Mouse (Mus musculus) MEL (cell line): ENCODE measurements around the gene Lrrc3c. TPM values are rescaled to one million over a fixed set of nuclear protein-coding genes. Genes with fewer than 3 reads are reported as not detected.

ENCODE experiments used
- DNase-seq: peaks from one replicate; pipeline ENCODE4 v3.0.0; 2011; ENCODE audit warnings: low read depth, low spot score
- H3K27ac ChIP-seq: 2 replicates; pipeline ENCODE4 v1.5.1; 2012; ENCODE audit warnings: low read depth, mild to moderate bottlenecking, control low read depth, low read length, moderate library complexity; ENCODE audit not compliant: control insufficient read depth
- H3K27me3 ChIP-seq, 2 experiments: fragments of 150-350 bp in 1 of 2; sonication (generic) in 1 of 2; 2 replicates each; pipeline ENCODE4 v1.6.1; 2012; ENCODE audit warnings: low read length in 2 of 2, mild to moderate bottlenecking in 2 of 2, improper control_type of control experiment in 1 of 2, moderate library complexity in 1 of 2; ENCODE audit not compliant: insufficient read depth in 2 of 2, control insufficient read depth in 1 of 2
- H3K36me3 ChIP-seq, 2 experiments: 2 replicates each; pipeline ENCODE4 v1.6.1; 2012 to 2014; ENCODE audit warnings: low read length in 2 of 2, improper control_type of control experiment in 1 of 2, inconsistent platforms in 1 of 2, mild to moderate bottlenecking in 1 of 2; ENCODE audit not compliant: insufficient read depth in 2 of 2, control insufficient read depth in 1 of 2
- H3K4me1 ChIP-seq, 2 experiments: fragments of 150-350 bp in 1 of 2; sonication (generic) in 1 of 2; 2 replicates each; pipeline ENCODE4 v1.6.1; 2012; ENCODE audit warnings: low read length in 2 of 2, improper control_type of control experiment in 1 of 2, mild to moderate bottlenecking in 1 of 2; ENCODE audit not compliant: insufficient read depth in 2 of 2, control insufficient read depth in 1 of 2
- H3K4me3 ChIP-seq, 2 experiments: fragments of 150-350 bp in 1 of 2; sonication (generic) in 1 of 2; 2 replicates each; pipeline ENCODE4 v1.5.1; 2012; ENCODE audit warnings: low read depth in 2 of 2, low read length in 2 of 2, mild to moderate bottlenecking in 2 of 2, moderate library complexity in 2 of 2, control low read depth in 1 of 2, improper control_type of control experiment in 1 of 2; ENCODE audit not compliant: control insufficient read depth in 1 of 2, insufficient read depth in 1 of 2
- H3K79me2 ChIP-seq: 2 replicates; pipeline ENCODE4 v1.6.1; 2012; ENCODE audit warnings: mild to moderate bottlenecking, low read length, moderate library complexity; ENCODE audit not compliant: control insufficient read depth, poor library complexity, insufficient read depth
- H3K9ac ChIP-seq: 2 replicates; pipeline ENCODE4 v1.6.1; 2012; ENCODE audit warnings: low read depth, mild to moderate bottlenecking, control low read depth, low read length, moderate library complexity; ENCODE audit not compliant: control insufficient read depth, poor library complexity, severe bottlenecking
- H3K9me3 ChIP-seq: fragments of 150-350 bp; sonication (generic); replicated peaks from 2 replicates; pipeline ENCODE4 v1.6.1; 2012; ENCODE audit warnings: mild to moderate bottlenecking, low read length, improper control_type of control experiment, moderate library complexity; ENCODE audit not compliant: insufficient read depth
- BHLHE40 ChIP-seq: IDR thresholded peaks from 2 replicates; pipeline ENCODE4 v1.6.1; 2012; ENCODE audit warnings: low read depth, mild to moderate bottlenecking, inconsistent platforms, low read length, improper control_type of control experiment, borderline replicate concordance
- CHD1 ChIP-seq: IDR thresholded peaks from 2 replicates; pipeline ENCODE4 v1.6.1; 2012; ENCODE audit warnings: low read depth, mild to moderate bottlenecking, inconsistent platforms, low read length, improper control_type of control experiment
- CHD2 ChIP-seq: IDR thresholded peaks from 2 replicates; pipeline ENCODE4 v1.6.1; 2011; ENCODE audit warnings: low read length, improper control_type of control experiment
- CTCF ChIP-seq, 3 experiments: IDR thresholded peaks in 2 of 3; conservative IDR thresholded peaks in 1 of 3; 2 replicates each; pipeline ENCODE4 v1.5.1; 2011 to 2012; ENCODE audit warnings: low read length in 3 of 3, low read depth in 2 of 3, mild to moderate bottlenecking in 2 of 3, improper control_type of control experiment in 1 of 3, inconsistent platforms in 1 of 3, mixed read lengths in 1 of 3, moderate library complexity in 1 of 3; ENCODE audit not compliant: control insufficient read depth in 1 of 3, insufficient read depth in 1 of 3, poor library complexity in 1 of 3, severe bottlenecking in 1 of 3
- ELF1 ChIP-seq: IDR thresholded peaks from 2 replicates; pipeline ENCODE4 v1.6.1; 2014; ENCODE audit warnings: low read depth, mild to moderate bottlenecking, inconsistent platforms, low read length, improper control_type of control experiment, moderate library complexity
- EP300 ChIP-seq, 2 experiments: IDR thresholded peaks; 2 replicates each; pipeline ENCODE4 v1.6.1; 2011; ENCODE audit warnings: improper control_type of control experiment in 2 of 2, low read length in 2 of 2, low read depth in 1 of 2, mild to moderate bottlenecking in 1 of 2
- ETS1 ChIP-seq: IDR thresholded peaks from 2 replicates; pipeline ENCODE4 v1.6.1; 2012; ENCODE audit warnings: low read depth, mild to moderate bottlenecking, inconsistent platforms, low read length, improper control_type of control experiment, moderate library complexity
- GABPA ChIP-seq: IDR thresholded peaks from 2 replicates; pipeline ENCODE4 v1.6.1; 2012; ENCODE audit warnings: low read depth, mild to moderate bottlenecking, inconsistent platforms, low read length, improper control_type of control experiment, moderate library complexity
- GATA1 ChIP-seq: IDR thresholded peaks from 2 replicates; pipeline ENCODE4 v1.6.1; 2011; ENCODE audit warnings: low read depth, low read length, improper control_type of control experiment
- HCFC1 ChIP-seq: IDR thresholded peaks from 2 replicates; pipeline ENCODE4 v1.6.1; 2012; ENCODE audit warnings: low read depth, mild to moderate bottlenecking, inconsistent platforms, low read length, improper control_type of control experiment, moderate library complexity
- JUND ChIP-seq: IDR thresholded peaks from 2 replicates; pipeline ENCODE4 v1.6.1; 2011; ENCODE audit warnings: low read depth, mild to moderate bottlenecking, improper control_type of control experiment, low read length
- MAFK ChIP-seq: IDR thresholded peaks from 2 replicates; pipeline ENCODE4 v1.6.1; 2011; ENCODE audit warnings: low read depth, mild to moderate bottlenecking, low read length, improper control_type of control experiment, borderline replicate concordance
- MAX ChIP-seq: IDR thresholded peaks from 2 replicates; pipeline ENCODE4 v1.6.1; 2011; ENCODE audit warnings: low read length, improper control_type of control experiment
- MEF2A ChIP-seq: IDR thresholded peaks from 2 replicates; pipeline ENCODE4 v1.6.1; 2014; ENCODE audit warnings: low read depth, mild to moderate bottlenecking, inconsistent platforms, low read length, improper control_type of control experiment; ENCODE audit not compliant: poor library complexity, insufficient replicate concordance, severe bottlenecking; ENCODE audit errors: extremely low read depth
- MXI1 ChIP-seq: IDR thresholded peaks from 2 replicates; pipeline ENCODE4 v1.6.1; 2011; ENCODE audit warnings: mild to moderate bottlenecking, low read depth, low read length, improper control_type of control experiment
- MYB ChIP-seq: IDR thresholded peaks from 2 replicates; pipeline ENCODE4 v1.6.1; 2011; ENCODE audit warnings: mild to moderate bottlenecking, low read depth, low read length, improper control_type of control experiment
- MYC ChIP-seq: IDR thresholded peaks from 2 replicates; pipeline ENCODE4 v1.6.1; 2011; ENCODE audit warnings: low read depth, mild to moderate bottlenecking, low read length, improper control_type of control experiment, moderate library complexity
- NELFE ChIP-seq: IDR thresholded peaks from 2 replicates; pipeline ENCODE4 v1.6.1; 2011; ENCODE audit warnings: low read depth, low read length, improper control_type of control experiment
- NRF1 ChIP-seq: IDR thresholded peaks from 2 replicates; pipeline ENCODE4 v1.6.1; 2014; ENCODE audit warnings: low read depth, mild to moderate bottlenecking, inconsistent platforms, low read length, improper control_type of control experiment, moderate library complexity; ENCODE audit not compliant: poor library complexity, insufficient read depth, severe bottlenecking
- POLR2A ChIP-seq, 2 experiments: IDR thresholded peaks; 2 replicates each; pipeline ENCODE4 v1.6.1; 2011 to 2012; ENCODE audit warnings: low read length in 2 of 2, mild to moderate bottlenecking in 2 of 2, control low read depth in 1 of 2, improper control_type of control experiment in 1 of 2, low read depth in 1 of 2, moderate library complexity in 1 of 2; ENCODE audit not compliant: control insufficient read depth in 1 of 2, insufficient read depth in 1 of 2, poor library complexity in 1 of 2
- POLR2AphosphoS2 ChIP-seq: IDR thresholded peaks from 2 replicates; pipeline ENCODE4 v1.6.1; 2011; ENCODE audit warnings: low read length, improper control_type of control experiment
- RAD21 ChIP-seq: IDR thresholded peaks from 2 replicates; pipeline ENCODE4 v1.6.1; 2011; ENCODE audit warnings: mild to moderate bottlenecking, low read depth, low read length, improper control_type of control experiment
- RCOR1 ChIP-seq: IDR thresholded peaks from 2 replicates; pipeline ENCODE4 v1.6.1; 2012; ENCODE audit warnings: low read depth, mild to moderate bottlenecking, inconsistent platforms, low read length, improper control_type of control experiment
- SIN3A ChIP-seq: IDR thresholded peaks from 2 replicates; pipeline ENCODE4 v1.6.1; 2012; ENCODE audit warnings: low read length, improper control_type of control experiment, inconsistent platforms
- SMC3 ChIP-seq: IDR thresholded peaks from 2 replicates; pipeline ENCODE4 v1.6.1; 2011; ENCODE audit warnings: low read depth, low read length, improper control_type of control experiment
- TAL1 ChIP-seq: IDR thresholded peaks from 2 replicates; pipeline ENCODE4 v1.6.1; 2012; ENCODE audit warnings: mild to moderate bottlenecking, inconsistent platforms, low read length, moderate library complexity, mixed read lengths
- TBP ChIP-seq: IDR thresholded peaks from 2 replicates; pipeline ENCODE4 v1.8.0; 2011; ENCODE audit warnings: low read depth, low read length, improper control_type of control experiment
- TCF12 ChIP-seq: IDR thresholded peaks from 2 replicates; pipeline ENCODE4 v1.6.1; 2014; ENCODE audit warnings: low read depth, mild to moderate bottlenecking, inconsistent platforms, low read length, improper control_type of control experiment, moderate library complexity
- UBTF ChIP-seq: IDR thresholded peaks from 2 replicates; pipeline ENCODE4 v1.6.1; 2012; ENCODE audit warnings: low read depth, mild to moderate bottlenecking, inconsistent platforms, low read length, improper control_type of control experiment, moderate library complexity, borderline replicate concordance; ENCODE audit not compliant: insufficient read depth
- USF1 ChIP-seq: IDR thresholded peaks from 2 replicates; pipeline ENCODE4 v1.6.1; 2014; ENCODE audit warnings: low read depth, mild to moderate bottlenecking, inconsistent platforms, low read length, improper control_type of control experiment, moderate library complexity
- USF2 ChIP-seq, 2 experiments: IDR thresholded peaks; 2 replicates each; pipeline ENCODE4 v1.6.1; 2011 to 2012; ENCODE audit warnings: improper control_type of control experiment in 2 of 2, low read length in 2 of 2, borderline replicate concordance in 1 of 2, inconsistent platforms in 1 of 2, low read depth in 1 of 2, mild to moderate bottlenecking in 1 of 2; ENCODE audit not compliant: insufficient read depth in 1 of 2
- ZC3H11A ChIP-seq: IDR thresholded peaks from 2 replicates; pipeline ENCODE4 v1.6.1; 2012; ENCODE audit warnings: low read depth, mild to moderate bottlenecking, inconsistent platforms, low read length, improper control_type of control experiment
- ZKSCAN1 ChIP-seq: IDR thresholded peaks from 2 replicates; pipeline ENCODE4 v1.6.1; 2012; ENCODE audit warnings: low read depth, mild to moderate bottlenecking, inconsistent platforms, low read length, improper control_type of control experiment, moderate library complexity
- ZMIZ1 ChIP-seq: IDR thresholded peaks from 2 replicates; pipeline ENCODE4 v1.6.1; 2012; ENCODE audit warnings: low read depth, mild to moderate bottlenecking, inconsistent platforms, low read length, improper control_type of control experiment, moderate library complexity
- ZNF384 ChIP-seq: IDR thresholded peaks from 2 replicates; pipeline ENCODE4 v1.6.1; 2012; ENCODE audit warnings: low read depth, mild to moderate bottlenecking, inconsistent platforms, low read length, improper control_type of control experiment
- polyA plus RNA-seq, 2 experiments: library from polyadenylated mRNA; stranded (reverse) in 1 of 2; unstranded in 1 of 2; fragments of >175 nt in 1 of 2; fragments of >200 nt in 1 of 2; gene quantifications; 2 replicates each; pipeline versions ENCODE4 v1.2.1 to v1.2.4; 2012; ENCODE audit warnings: low replicate concordance in 2 of 2, low read depth in 1 of 2; ENCODE audit not compliant: insufficient read length in 2 of 2, insufficient read depth in 1 of 2, missing spikeins in 1 of 2
- total RNA-seq: library from RNA; depleted of rRNA; stranded (reverse); fragments of 300-350 nt; gene quantifications from 2 replicates; pipeline ENCODE4 v1.2.3, GENCODE M21; 2012

The Lrrc3c gene
- total and polyA plus RNA-seq, 3 experiments: not detected

DNA sequence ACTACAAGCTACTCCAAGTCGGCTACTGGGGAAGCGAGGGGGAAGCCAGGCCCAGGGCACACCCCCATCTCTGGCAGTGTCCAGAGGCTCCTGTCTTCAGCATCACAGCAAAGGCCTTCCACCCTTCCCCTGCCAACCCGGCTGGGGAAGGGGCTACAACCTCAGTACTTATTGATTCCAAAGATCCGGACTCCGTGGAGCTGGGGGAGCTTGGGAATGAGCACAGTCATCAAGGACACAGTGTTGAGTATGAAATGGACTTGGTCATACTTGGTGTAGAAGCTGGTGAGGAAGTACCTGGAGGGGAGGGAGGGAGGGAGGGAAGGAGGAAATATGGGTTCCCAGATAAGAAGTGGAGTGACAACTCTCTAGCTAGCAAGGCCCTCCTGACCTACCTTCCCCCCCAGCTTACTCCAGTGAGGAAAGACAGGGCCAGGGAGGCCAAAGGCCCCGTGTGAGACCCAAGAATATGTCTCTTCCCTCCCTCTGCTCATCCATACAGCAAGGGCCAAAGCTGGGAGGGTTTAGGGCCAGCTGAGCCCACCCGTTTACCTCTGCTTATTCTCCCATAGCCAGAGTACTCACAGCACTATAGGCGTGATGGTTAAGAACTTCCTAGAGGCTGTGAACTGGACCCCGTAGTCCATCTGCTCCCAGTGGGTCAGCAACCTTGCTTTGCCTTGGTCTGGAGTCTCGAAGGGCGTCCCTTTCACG lies 15.4 kb upstream of the Lrrc3c start:
- no peaks in the 10 kb centered on the region for H3K9me3 ChIP-seq
- H3K4me3 ChIP-seq: peak overlapping the region; percentile 18 to 32
- peaks cover 30% of the 10 kb centered on the region for H3K79me2 ChIP-seq
- peaks cover 38 to 65% of the 10 kb centered on the region in 2 experiments for H3K4me1 ChIP-seq
- H3K27me3 ChIP-seq: no peaks in the 10 kb centered on the region
- H3K36me3 ChIP-seq: peaks cover 2 to 59% of the 10 kb centered on the region in 2 experiments; a peak in 3 of 4 replicates
- H3K9ac ChIP-seq: peak overlapping the region; percentile 75
- H3K27ac ChIP-seq: peak overlapping the region; percentile 99
- peak; percentile 94 for DNase-seq
- 0 out of 2 replicates have a peak, but pooled peaks have one; percentile 38 for TF ChIP-seq MAX
- no peak for TF ChIP-seq MYB
- peak; percentile 19; the same call in 1 of the 2 replicates for TF ChIP-seq BHLHE40
- TF ChIP-seq ETS1: peak; percentile 76
- no peak for TF ChIP-seq ZKSCAN1
- TF ChIP-seq MEF2A: no peak
- no peak for TF ChIP-seq NRF1
- peak; percentile 57; the same call in 1 of the 2 replicates for TF ChIP-seq TBP
- TF ChIP-seq POLR2A (IDR thresholded peaks at IDR 0.05; ENCODE audit: control insufficient read depth in 1 of 2, insufficient read depth in 1 of 2, low read depth in 1 of 2, low read length in 2 of 2, poor library complexity in 1 of 2): no peak; a peak in 1 of 4 replicates
- TF ChIP-seq NELFE: peak; percentile 57
- TF ChIP-seq CHD1: peak; percentile 63; the same call in 1 of the 2 replicates
- 0 out of 2 replicates have a peak, but pooled peaks have one; percentile 55 for TF ChIP-seq ZNF384
- peak; percentile 89 for TF ChIP-seq EP300 (IDR thresholded peaks at IDR 0.05; ENCODE audit: low read depth in 1 of 2, low read length in 2 of 2)
- TF ChIP-seq TAL1: peak; percentile 80
- TF ChIP-seq HCFC1: peak; percentile 43; the same call in 1 of the 2 replicates
- no peak; the same call in 1 of the 2 replicates for TF ChIP-seq MAFK
- TF ChIP-seq GABPA: no peak
- TF ChIP-seq GATA1: peak; percentile 88
- TF ChIP-seq POLR2AphosphoS2: peak; percentile 65; the same call in 1 of the 2 replicates
- TF ChIP-seq ZMIZ1: peak; percentile 79; the same call in 1 of the 2 replicates
- TF ChIP-seq RCOR1: peak; percentile 41; the same call in 1 of the 2 replicates
- no peak for TF ChIP-seq CTCF (IDR thresholded peaks at IDR 0.05 in 2 of 3, conservative IDR thresholded peaks at IDR 0.05 in 1 of 3; ENCODE audit: control insufficient read depth in 1 of 3, insufficient read depth in 1 of 3, low read depth in 2 of 3, low read length in 3 of 3, poor library complexity in 1 of 3, severe bottlenecking in 1 of 3)
- TF ChIP-seq USF1: 0 out of 2 replicates have a peak, but pooled peaks have one; percentile 19
- TF ChIP-seq JUND: no peak
- TF ChIP-seq MYC: peak; percentile 68; the same call in 1 of the 2 replicates
- no peak for TF ChIP-seq SMC3
- 0 out of 2 replicates have a peak, but pooled peaks have one; percentile 37 for TF ChIP-seq UBTF
- TF ChIP-seq ZC3H11A: peak; percentile 3; the same call in 1 of the 2 replicates
- TF ChIP-seq MXI1: peak; percentile 60
- TF ChIP-seq TCF12: peak; percentile 92
- no peak; the same call in 1 of the 2 replicates for TF ChIP-seq CHD2
- TF ChIP-seq USF2 (IDR thresholded peaks at IDR 0.05; ENCODE audit: borderline replicate concordance in 1 of 2, insufficient read depth in 1 of 2, low read depth in 1 of 2, low read length in 2 of 2): no peak
- TF ChIP-seq RAD21: no peak
- no peak; the same call in none of the 2 replicates for TF ChIP-seq SIN3A
- TF ChIP-seq ELF1: peak; percentile 49
